Mouse (Mus musculus) liver, embryonic 15.5 days (tissue): ENCODE measurements around the gene Dennd5a. TPM values are rescaled to one million over a fixed set of nuclear protein-coding genes. Genes with fewer than 3 reads are reported as not detected.

ENCODE experiments used
- ATAC-seq: fragments of 200-750 bp; cut with Nextera tagmentation; 2 replicates; pipeline ENCODE4 v1.8.0; 2017; ENCODE audit warnings: moderate number of reproducible peaks, mild to moderate bottlenecking, moderate library complexity; ENCODE audit not compliant: insufficient read depth
- H3K27ac ChIP-seq: fragments of 300-500 bp; sonication (generic); replicated peaks from 2 replicates; pipeline ENCODE4 v1.5.1; 2015; ENCODE audit warnings: mild to moderate bottlenecking, inconsistent platforms
- H3K27me3 ChIP-seq: fragments of 300-500 bp; sonication (generic); 2 replicates; pipeline ENCODE4 v1.6.1; 2015; ENCODE audit warnings: mild to moderate bottlenecking, inconsistent platforms
- H3K36me3 ChIP-seq: fragments of 300-500 bp; sonication (generic); replicated peaks from 2 replicates; pipeline ENCODE4 v1.6.1; 2015; ENCODE audit warnings: moderate library complexity, mild to moderate bottlenecking, inconsistent platforms
- H3K4me1 ChIP-seq: fragments of 300-500 bp; sonication (generic); replicated peaks from 2 replicates; pipeline ENCODE4 v1.6.1; 2015; ENCODE audit warnings: inconsistent platforms
- H3K4me2 ChIP-seq: fragments of 300-500 bp; sonication (generic); 2 replicates; pipeline ENCODE4 v1.6.1; 2015; ENCODE audit warnings: moderate library complexity, mild to moderate bottlenecking, inconsistent platforms
- H3K4me3 ChIP-seq: fragments of 300-500 bp; sonication (generic); replicated peaks from 2 replicates; pipeline ENCODE4 v1.5.1; 2015; ENCODE audit warnings: mild to moderate bottlenecking, inconsistent platforms
- H3K9ac ChIP-seq: fragments of 300-500 bp; sonication (generic); 2 replicates; pipeline ENCODE4 v1.6.1; 2015; ENCODE audit warnings: moderate library complexity, mild to moderate bottlenecking, inconsistent platforms
- H3K9me3 ChIP-seq: fragments of 300-500 bp; sonication (generic); replicated peaks from 2 replicates; pipeline ENCODE4 v1.6.1; 2016; ENCODE audit warnings: inconsistent platforms
- WGBS: fragments of 180-500 bp; shearing (Covaris S2); methylation state at CpG from one replicate; pipeline ENCODE4 v1.1.7; 2015; ENCODE audit warnings: mixed read lengths; ENCODE audit not compliant: insufficient replicate concordance; 5-methylcytosine and 5-hydroxymethylcytosine counted together
- polyA plus RNA-seq: library from polyadenylated mRNA; unstranded; fragments of >200 nt; fragmentation: Nextera tagmentation; extraction: Ambion mirVana; gene quantifications from 2 replicates; pipeline ENCODE4 v1.2.1, GENCODE M21; 2015

Gene Dennd5a
- polyA plus RNA-seq, result 7.1 and 7.6 TPM in 2 replicates

GRCm38 (mm10) chr7:109959716-109960612 is at the start of gene Dennd5a:
Gene Dennd5a, minus strand, starts transcription at chr7:109960470.
- no peaks in the 10 kb centered on the region for H3K36me3 ChIP-seq
- H3K27me3 ChIP-seq, result peaks cover 16% of the 10 kb centered on the region; the same call in 1 of the 2 replicates
- peak; percentile 80 for ATAC-seq
- peak within 1 kb of the TSS; percentile 88 for H3K9ac ChIP-seq
- under 1% methylated on average over 106 of the region's 107 CpGs for WGBS
- H3K27ac ChIP-seq, result peak within 1 kb of the TSS; percentile 81
- H3K4me3 ChIP-seq, result peak within 1 kb of the TSS; percentile 78
- peak within 1 kb of the TSS; percentile 89 for H3K4me2 ChIP-seq
- no peaks in the 10 kb centered on the region for H3K9me3 ChIP-seq
- H3K4me1 ChIP-seq, result peaks cover 49% of the 10 kb centered on the region

- WGBS, result 78% methylated on average over 6 of the region's 6 CpGs
- Histone ChIP-seq H3K36me3 (no peaks in the 10 kb centered on the region), H3K4me1 (peaks cover 9% of the 10 kb centered on the region), H3K4me3 (no peak overlapping the region), H3K27me3 (peaks cover 6% of the 10 kb centered on the region; the same call in 1 of the 2 replicates), H3K4me2 (no peak overlapping the region), H3K9me3 (no peaks in the 10 kb centered on the region), H3K9ac (no peak overlapping the region), H3K27ac (no peak overlapping the region)
- no peak for ATAC-seq
Measured at GRCm38 (mm10) chr7:110009084-110009483, 48.8 kb upstream of the Dennd5a start.

- H3K27ac ChIP-seq, result no peak overlapping the region
- H3K4me1 ChIP-seq, result peaks cover 9% of the 10 kb centered on the region
- 11% methylated on average over 1 of the region's 1 CpGs for WGBS
- no peak overlapping the region for H3K9ac ChIP-seq
- no peak overlapping the region for H3K4me3 ChIP-seq
- no peaks in the 10 kb centered on the region for H3K36me3 ChIP-seq
- H3K9me3 ChIP-seq, result no peaks in the 10 kb centered on the region
- no peak overlapping the region for H3K4me2 ChIP-seq
- peaks cover 9% of the 10 kb centered on the region; the same call in 1 of the 2 replicates for H3K27me3 ChIP-seq
- no peak for ATAC-seq
Measured at GRCm38 (mm10) chr7:110008513-110008912, 48.2 kb upstream of the Dennd5a start.

- no peak overlapping the region for H3K27ac ChIP-seq
- ATAC-seq, result no peak
Measured at GRCm38 (mm10) chr7:110006471-110007195, 46.4 kb upstream of the Dennd5a start.

GRCm38 (mm10) chr7:110005976-110006375 is 45.7 kb upstream of the Dennd5a start:
- Histone ChIP-seq H3K9me3 (no peaks in the 10 kb centered on the region), H3K4me1 (peaks cover 13% of the 10 kb centered on the region), H3K27me3 (peaks cover 27% of the 10 kb centered on the region), H3K9ac (no peak overlapping the region), H3K36me3 (no peaks in the 10 kb centered on the region), H3K4me3 (no peak overlapping the region), H3K27ac (no peak overlapping the region), H3K4me2 (no peak overlapping the region)
- ATAC-seq, result no peak

More at GRCm38 (mm10) chr7:110006471-110007195, 46.4 kb upstream of the Dennd5a start:
- Histone ChIP-seq H3K4me3 (no peak overlapping the region), H3K27me3 (peaks cover 27% of the 10 kb centered on the region), H3K9me3 (no peaks in the 10 kb centered on the region), H3K4me2 (no peak overlapping the region), H3K36me3 (no peaks in the 10 kb centered on the region), H3K4me1 (peaks cover 13% of the 10 kb centered on the region), H3K9ac (no peak overlapping the region)
- WGBS, result 47% methylated on average over 5 of the region's 5 CpGs

- peak; percentile 51 for ATAC-seq
- no peaks in the 10 kb centered on the region for H3K9me3 ChIP-seq
- 17% methylated on average over 20 of the region's 20 CpGs for WGBS
- no peak overlapping the region for H3K4me3 ChIP-seq
- H3K4me1 ChIP-seq, result peaks cover 5% of the 10 kb centered on the region
- peak overlapping the region; percentile 14; the same call in 1 of the 2 replicates for H3K4me2 ChIP-seq
- no peak overlapping the region for H3K27ac ChIP-seq
- H3K9ac ChIP-seq, result no peak overlapping the region
- H3K36me3 ChIP-seq, result no peaks in the 10 kb centered on the region
- H3K27me3 ChIP-seq, result peaks cover 31% of the 10 kb centered on the region
Measured at GRCm38 (mm10) chr7:110002968-110003367, 42.7 kb upstream of the Dennd5a start.

- H3K9ac ChIP-seq, result no peak overlapping the region
- no peak overlapping the region for H3K4me2 ChIP-seq
- H3K27ac ChIP-seq, result no peak overlapping the region
- no peak for ATAC-seq
- no peaks in the 10 kb centered on the region for H3K36me3 ChIP-seq
- no peak overlapping the region for H3K4me3 ChIP-seq
- peaks cover 5% of the 10 kb centered on the region for H3K4me1 ChIP-seq
- no peaks in the 10 kb centered on the region for H3K9me3 ChIP-seq
- peaks cover 31% of the 10 kb centered on the region for H3K27me3 ChIP-seq
Measured at GRCm38 (mm10) chr7:110002092-110002491, 41.8 kb upstream of the Dennd5a start.

- no peak overlapping the region for H3K27ac ChIP-seq
- no peak overlapping the region for H3K4me3 ChIP-seq
- WGBS, result 75% methylated on average over 4 of the region's 4 CpGs
- no peaks in the 10 kb centered on the region for H3K36me3 ChIP-seq
- no peak overlapping the region for H3K4me2 ChIP-seq
- H3K9me3 ChIP-seq, result no peaks in the 10 kb centered on the region
- peaks cover 24% of the 10 kb centered on the region for H3K27me3 ChIP-seq
- H3K9ac ChIP-seq, result no peak overlapping the region
- ATAC-seq, result no peak
- peaks cover 9% of the 10 kb centered on the region for H3K4me1 ChIP-seq
Measured at GRCm38 (mm10) chr7:109998388-109998787, 38.1 kb upstream of the Dennd5a start.

GRCm38 (mm10) chr7:109993157-109993959 is 33.1 kb upstream of the Dennd5a start:
- Histone ChIP-seq H3K4me3 (no peak overlapping the region), H3K9ac (no peak overlapping the region)

GRCm38 (mm10) chr7:109991286-109991685 is 31.0 kb upstream of the Dennd5a start:
- no peak overlapping the region for H3K27ac ChIP-seq
- 74% methylated on average over 1 of the region's 1 CpGs for WGBS
- H3K9me3 ChIP-seq, result no peaks in the 10 kb centered on the region
- no peak overlapping the region for H3K4me3 ChIP-seq
- H3K4me2 ChIP-seq, result no peak overlapping the region
- peaks cover 7% of the 10 kb centered on the region; the same call in 1 of the 2 replicates for H3K27me3 ChIP-seq
- H3K4me1 ChIP-seq, result peaks cover 15% of the 10 kb centered on the region
- H3K36me3 ChIP-seq, result no peaks in the 10 kb centered on the region
- no peak for ATAC-seq
- no peak overlapping the region for H3K9ac ChIP-seq

More at GRCm38 (mm10) chr7:109993157-109993959, 33.1 kb upstream of the Dennd5a start:
- no peak for ATAC-seq
- Histone ChIP-seq H3K4me2 (no peak overlapping the region), H3K36me3 (no peaks in the 10 kb centered on the region), H3K9me3 (no peaks in the 10 kb centered on the region), H3K27ac (no peak overlapping the region), H3K27me3 (peaks cover 7% of the 10 kb centered on the region; the same call in 1 of the 2 replicates), H3K4me1 (peaks cover 7% of the 10 kb centered on the region; the same call in 1 of the 2 replicates)
- WGBS, result 47% methylated on average over 2 of the region's 2 CpGs
